Mouse (Mus musculus) liver, embryonic 16.5 days (tissue): ENCODE results near the gene Oxsm. TPM values are rescaled to one million over a fixed set of nuclear protein-coding genes. Genes with fewer than 3 reads are reported as not detected.

ENCODE experiments used
- ATAC-seq: fragments of 200-750 bp; cut with Nextera tagmentation; 2 replicates; pipeline ENCODE4 v1.8.0; 2017; ENCODE audit warnings: low read depth, mild to moderate bottlenecking, moderate number of reproducible peaks, moderate library complexity
- H3K27ac ChIP-seq: fragments of 300-500 bp; sonication (generic); 2 replicates; pipeline ENCODE4 v1.5.1; 2014; ENCODE audit warnings: mild to moderate bottlenecking, low read length
- H3K27me3 ChIP-seq: fragments of 300-500 bp; sonication (generic); 2 replicates; pipeline ENCODE4 v1.6.1; 2014; ENCODE audit warnings: low read depth, low read length, mixed read lengths; ENCODE audit not compliant: control insufficient read depth, insufficient read depth
- H3K36me3 ChIP-seq: fragments of 300-500 bp; sonication (generic); 2 replicates; pipeline ENCODE4 v1.6.1; 2014; ENCODE audit warnings: mild to moderate bottlenecking; ENCODE audit not compliant: control insufficient read depth, insufficient read depth
- H3K4me1 ChIP-seq: fragments of 300-500 bp; sonication (generic); 2 replicates; pipeline ENCODE4 v1.6.1; 2014; ENCODE audit warnings: low read depth, low read length, mixed read lengths; ENCODE audit not compliant: control insufficient read depth
- H3K4me2 ChIP-seq: fragments of 300-500 bp; sonication (generic); 2 replicates; pipeline ENCODE4 v1.6.1; 2014; ENCODE audit warnings: low read depth, low read length, mixed read lengths
- H3K4me3 ChIP-seq: fragments of 300-500 bp; sonication (generic); 2 replicates; pipeline ENCODE4 v1.5.1; 2014; ENCODE audit warnings: low read depth, mild to moderate bottlenecking, low read length
- H3K9ac ChIP-seq: fragments of 300-500 bp; sonication (generic); 2 replicates; pipeline ENCODE4 v1.6.1; 2014; ENCODE audit warnings: low read depth, low read length
- H3K9me3 ChIP-seq: fragments of 300-500 bp; sonication (generic); replicated peaks from 2 replicates; pipeline ENCODE4 v1.6.1; 2016; ENCODE audit warnings: low read length; ENCODE audit not compliant: control insufficient read depth
- WGBS: fragments of 180-500 bp; shearing (Covaris S2); extraction: QIAGEN DNeasy Blood & Tissue Kit; methylation state at CpG from one replicate; pipeline ENCODE4 v1.1.7; 2014; ENCODE audit not compliant: insufficient replicate concordance; 5-methylcytosine and 5-hydroxymethylcytosine counted together
- polyA plus RNA-seq: library from polyadenylated mRNA; unstranded; fragments of >200 nt; fragmentation: Nextera tagmentation; extraction: Ambion mirVana; gene quantifications from 2 replicates; pipeline ENCODE4 v1.2.1, GENCODE M21; 2015

Oxsm gene
- polyA plus RNA-seq, 1 experiment from 2014 or later: 2.6 TPM

DNA sequence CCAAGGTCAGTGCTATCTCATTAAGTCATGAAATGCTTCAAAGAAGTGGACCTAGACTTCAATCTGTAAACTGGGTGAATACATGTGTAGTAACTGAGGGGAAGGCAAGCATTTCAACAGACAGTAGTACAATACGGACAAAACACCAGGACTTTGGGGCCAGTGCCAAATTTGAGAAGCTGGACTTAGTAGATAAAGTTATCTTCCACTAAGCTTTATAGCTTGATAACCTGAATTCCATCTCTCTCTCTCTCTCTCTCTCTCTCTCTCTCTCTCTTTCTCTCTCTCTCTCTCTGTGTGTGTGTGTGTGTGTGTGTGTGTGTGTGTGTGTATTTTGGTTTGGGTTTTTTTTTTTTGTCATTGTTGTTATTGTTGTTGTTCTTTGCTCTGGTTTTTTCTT is 4.5 kb downstream of the Oxsm start:
- Histone ChIP-seq H3K9me3 (no peaks in the 10 kb centered on the region), H3K4me2 (peak overlapping the region; percentile 59), H3K4me3 (0 out of 2 replicates have a peak overlapping the region, but pooled peaks have one; percentile 21), H3K27ac (peak overlapping the region; percentile 68), H3K27me3 (no peaks in the 10 kb centered on the region), H3K9ac (no peak overlapping the region), H3K36me3 (no peaks in the 10 kb centered on the region), H3K4me1 (peaks cover 46% of the 10 kb centered on the region)
- WGBS: 0% methylated on average over 1 of the region's 1 CpGs
- ATAC-seq: no peak

- Histone ChIP-seq H3K9ac (peak overlapping the region; percentile 18; the same call in 1 of the 2 replicates), H3K4me3 (peak overlapping the region; percentile 77), H3K9me3 (no peaks in the 10 kb centered on the region), H3K27ac (peak overlapping the region; percentile 96), H3K4me1 (peaks cover 44% of the 10 kb centered on the region), H3K27me3 (no peaks in the 10 kb centered on the region), H3K36me3 (no peaks in the 10 kb centered on the region), H3K4me2 (peak overlapping the region; percentile 76)
- ATAC-seq: no peak
- 33% methylated on average over 2 of the region's 2 CpGs for WGBS
Measured at GRCm38 (mm10) chr14:16244370-16244769, 5.2 kb downstream of the Oxsm start.

- H3K4me3 ChIP-seq: peak overlapping the region; percentile 77
- peak overlapping the region; percentile 77 for H3K9ac ChIP-seq
- peak overlapping the region; percentile 96 for H3K27ac ChIP-seq
- H3K4me2 ChIP-seq: peak overlapping the region; percentile 76
- H3K4me1 ChIP-seq: peaks cover 43% of the 10 kb centered on the region
- H3K27me3 ChIP-seq: no peaks in the 10 kb centered on the region
- 1% methylated on average over 10 of the region's 10 CpGs for WGBS
- ATAC-seq: peak; percentile 26; the same call in 1 of the 2 replicates
- H3K36me3 ChIP-seq: no peaks in the 10 kb centered on the region
- no peaks in the 10 kb centered on the region for H3K9me3 ChIP-seq
Measured at GRCm38 (mm10) chr14:16243603-16244209, 5.9 kb downstream of the Oxsm start.

GRCm38 (mm10) chr14:16242947-16243602 is 6.5 kb downstream of the Oxsm start:
- H3K27me3 ChIP-seq: no peaks in the 10 kb centered on the region
- peak; percentile 87 for ATAC-seq
- no peaks in the 10 kb centered on the region for H3K9me3 ChIP-seq
- peak overlapping the region; percentile 96 for H3K27ac ChIP-seq
- WGBS: under 1% methylated on average over 34 of the region's 34 CpGs
- no peaks in the 10 kb centered on the region for H3K36me3 ChIP-seq
- peak overlapping the region; percentile 77 for H3K9ac ChIP-seq
- H3K4me2 ChIP-seq: peak overlapping the region; percentile 76
- peaks cover 37% of the 10 kb centered on the region for H3K4me1 ChIP-seq
- peak overlapping the region; percentile 77 for H3K4me3 ChIP-seq

- peak overlapping the region; percentile 77 for H3K4me3 ChIP-seq
- H3K9ac ChIP-seq: peak overlapping the region; percentile 77; the same call in 1 of the 2 replicates
- H3K27me3 ChIP-seq: no peaks in the 10 kb centered on the region
- no peaks in the 10 kb centered on the region for H3K36me3 ChIP-seq
- peak overlapping the region; percentile 96 for H3K27ac ChIP-seq
- H3K4me1 ChIP-seq: peaks cover 35% of the 10 kb centered on the region
- ATAC-seq: no peak
- peak overlapping the region; percentile 76 for H3K4me2 ChIP-seq
- 91% methylated on average over 10 of the region's 10 CpGs for WGBS
- 0 out of 2 replicates have a peak, but pooled peaks cover 2% of the 10 kb centered on the region for H3K9me3 ChIP-seq
Measured at GRCm38 (mm10) chr14:16242193-16242815, 7.3 kb downstream of the Oxsm start.

DNA sequence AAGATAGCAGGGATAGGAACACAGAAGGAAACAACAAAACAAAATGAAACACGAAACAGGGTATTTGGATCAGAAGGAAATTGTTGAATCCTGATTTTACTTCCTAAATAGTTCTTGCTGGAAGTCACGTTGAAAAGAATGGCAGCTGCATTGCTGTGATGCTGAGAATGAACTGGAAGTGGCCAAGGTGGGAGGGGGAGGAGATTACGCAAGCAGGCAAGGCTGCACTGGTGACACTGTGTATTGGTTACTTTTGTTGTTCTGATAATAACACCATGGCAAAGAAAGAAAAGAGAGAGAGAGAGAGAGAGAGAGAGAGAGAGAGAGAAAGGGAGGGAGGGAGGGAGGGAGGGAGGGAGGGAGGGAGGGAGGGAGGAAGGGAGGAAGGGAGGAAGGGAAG is 13.1 kb downstream of the Oxsm start:
- Histone ChIP-seq H3K9me3 (0 out of 2 replicates have a peak, but pooled peaks cover 2% of the 10 kb centered on the region), H3K27me3 (no peaks in the 10 kb centered on the region), H3K4me3 (no peak overlapping the region), H3K4me2 (no peak overlapping the region), H3K9ac (no peak overlapping the region), H3K36me3 (no peaks in the 10 kb centered on the region), H3K4me1 (no peaks in the 10 kb centered on the region; the same call in 1 of the 2 replicates), H3K27ac (no peak overlapping the region)
- no peak for ATAC-seq
- 52% methylated on average over 3 of the region's 3 CpGs for WGBS

GRCm38 (mm10) chr14:16233515-16233914 is 16.1 kb downstream of the Oxsm start:
- no peaks in the 10 kb centered on the region for H3K4me1 ChIP-seq
- no peaks in the 10 kb centered on the region for H3K27me3 ChIP-seq
- H3K36me3 ChIP-seq: no peaks in the 10 kb centered on the region
- no peak overlapping the region for H3K27ac ChIP-seq
- no peak overlapping the region for H3K9ac ChIP-seq
- no peak overlapping the region for H3K4me3 ChIP-seq
- no peak overlapping the region for H3K4me2 ChIP-seq
- H3K9me3 ChIP-seq: 0 out of 2 replicates have a peak, but pooled peaks cover 2% of the 10 kb centered on the region
- no peak for ATAC-seq
- 19% methylated on average over 1 of the region's 1 CpGs for WGBS

- Histone ChIP-seq H3K9ac (no peak overlapping the region), H3K27ac (no peak overlapping the region), H3K27me3 (no peaks in the 10 kb centered on the region), H3K4me1 (no peaks in the 10 kb centered on the region), H3K4me3 (no peak overlapping the region), H3K36me3 (no peaks in the 10 kb centered on the region), H3K9me3 (no peaks in the 10 kb centered on the region), H3K4me2 (no peak overlapping the region)
- ATAC-seq: no peak
Measured at GRCm38 (mm10) chr14:16230581-16230980, 19.0 kb downstream of the Oxsm start.

DNA sequence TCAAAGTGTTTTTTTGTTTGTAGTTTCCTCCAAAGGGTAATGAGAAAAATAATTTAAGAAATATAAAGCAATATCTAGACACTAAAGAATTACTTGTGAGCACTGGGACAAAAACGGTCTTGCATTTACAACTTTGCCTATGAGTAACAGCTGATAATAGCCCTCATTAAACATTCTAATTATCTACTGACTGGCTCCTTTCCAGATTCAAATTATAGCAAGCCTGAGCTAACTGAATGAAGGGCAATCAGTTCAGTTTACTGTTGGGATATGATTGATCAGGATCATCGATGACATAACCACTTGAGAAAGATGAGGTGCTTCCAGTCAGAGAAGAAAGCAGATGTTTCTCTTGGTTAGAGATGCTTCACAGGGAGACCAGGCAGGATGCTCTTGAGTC is 20.2 kb downstream of the Oxsm start:
- Histone ChIP-seq H3K27ac (no peak overlapping the region), H3K9me3 (no peaks in the 10 kb centered on the region), H3K4me1 (no peaks in the 10 kb centered on the region), H3K4me3 (no peak overlapping the region), H3K4me2 (no peak overlapping the region), H3K36me3 (no peaks in the 10 kb centered on the region), H3K27me3 (no peaks in the 10 kb centered on the region), H3K9ac (no peak overlapping the region)
- 63% methylated on average over 2 of the region's 2 CpGs for WGBS
- ATAC-seq: no peak
